Mouse (Mus musculus) E14TG2a.4 (cell line): ENCODE data around the gene Fam166b.

Experiments used
- CTCF ChIP-seq: conservative IDR thresholded peaks from 2 replicates; pipeline ENCODE4 v1.5.1; 2014; ENCODE audit warnings: low read length
- NANOG ChIP-seq: IDR thresholded peaks from 2 replicates; pipeline ENCODE4 v1.6.1; 2014; ENCODE audit warnings: borderline replicate concordance, low read length, mixed read lengths
- POU5F1 ChIP-seq: IDR thresholded peaks from 2 replicates; pipeline ENCODE4 v1.6.1; 2014; ENCODE audit warnings: low read length, borderline replicate concordance

DNA sequence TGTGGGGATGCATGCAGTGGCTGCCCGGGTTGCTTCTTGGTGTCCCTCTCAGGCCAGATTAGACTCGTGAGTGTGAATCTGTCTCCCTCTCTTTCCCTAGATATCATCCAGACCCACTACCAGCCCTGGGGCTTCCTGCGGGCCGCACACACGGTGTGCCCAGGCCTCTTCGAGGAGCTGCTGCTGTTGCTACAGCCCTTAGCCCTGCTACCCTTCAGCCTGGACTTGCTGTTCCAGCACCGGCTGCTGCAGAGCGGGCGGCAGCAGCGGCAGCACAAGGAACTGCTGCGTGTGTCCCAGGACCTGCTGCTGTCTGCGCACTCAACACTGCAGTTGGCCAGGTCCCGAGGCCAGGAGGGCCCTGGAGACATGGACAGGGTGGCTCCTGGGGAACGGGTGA lies 3.7 kb downstream of the Fam166b start:
- TF ChIP-seq CTCF (no peak), POU5F1 (no peak), NANOG (no peak)
